Mouse (Mus musculus) neural tube, embryonic 15.5 days (tissue): ENCODE data around the gene D430019H16Rik. TPM values are rescaled to one million over a fixed set of nuclear protein-coding genes. Genes with fewer than 3 reads are reported as not detected.

Source experiments
- ATAC-seq: fragments of 200-750 bp; cut with Nextera tagmentation; 2 replicates; pipeline ENCODE4 v1.8.0; 2017; ENCODE audit warnings: mild to moderate bottlenecking, moderate TSS enrichment, moderate library complexity; ENCODE audit not compliant: low FRiP score
- H3K27ac ChIP-seq: fragments of 300-500 bp; sonication (generic); replicated peaks from 2 replicates; pipeline ENCODE4 v1.5.1; 2015; ENCODE audit warnings: mild to moderate bottlenecking, inconsistent platforms
- H3K27me3 ChIP-seq: fragments of 300-500 bp; sonication (generic); replicated peaks from 2 replicates; pipeline ENCODE4 v1.6.1; 2015; ENCODE audit warnings: inconsistent platforms
- H3K36me3 ChIP-seq: fragments of 300-500 bp; sonication (generic); 2 replicates; pipeline ENCODE4 v1.6.1; 2015; ENCODE audit warnings: inconsistent platforms
- H3K4me1 ChIP-seq: fragments of 300-500 bp; sonication (generic); 2 replicates; pipeline ENCODE4 v1.6.1; 2015; ENCODE audit warnings: inconsistent platforms
- H3K4me2 ChIP-seq: fragments of 300-500 bp; sonication (generic); 2 replicates; pipeline ENCODE4 v1.6.1; 2015; ENCODE audit warnings: inconsistent platforms, mild to moderate bottlenecking, moderate library complexity
- H3K4me3 ChIP-seq: fragments of 300-500 bp; sonication (generic); replicated peaks from 2 replicates; pipeline ENCODE4 v1.5.1; 2015; ENCODE audit warnings: mild to moderate bottlenecking, inconsistent platforms
- H3K9ac ChIP-seq: fragments of 300-500 bp; sonication (generic); replicated peaks from 2 replicates; pipeline ENCODE4 v1.6.1; 2015; ENCODE audit warnings: mild to moderate bottlenecking, inconsistent platforms
- H3K9me3 ChIP-seq: fragments of 300-500 bp; sonication (generic); replicated peaks from 2 replicates; pipeline ENCODE4 v1.6.1; 2016; ENCODE audit warnings: inconsistent platforms
- WGBS: fragments of 180-500 bp; shearing (Covaris S2); methylation state at CpG from one replicate; pipeline ENCODE4 v1.1.7; 2015; ENCODE audit warnings: mixed read lengths; 5-methylcytosine and 5-hydroxymethylcytosine counted together
- polyA plus RNA-seq: library from polyadenylated mRNA; unstranded; fragments of >200 nt; fragmentation: Nextera tagmentation; extraction: Ambion mirVana; gene quantifications from 2 replicates; pipeline ENCODE4 v1.2.1, GENCODE M21; 2015

Gene D430019H16Rik
- polyA plus RNA-seq, 1 experiment from 2014 or later = 11.3 TPM

DNA sequence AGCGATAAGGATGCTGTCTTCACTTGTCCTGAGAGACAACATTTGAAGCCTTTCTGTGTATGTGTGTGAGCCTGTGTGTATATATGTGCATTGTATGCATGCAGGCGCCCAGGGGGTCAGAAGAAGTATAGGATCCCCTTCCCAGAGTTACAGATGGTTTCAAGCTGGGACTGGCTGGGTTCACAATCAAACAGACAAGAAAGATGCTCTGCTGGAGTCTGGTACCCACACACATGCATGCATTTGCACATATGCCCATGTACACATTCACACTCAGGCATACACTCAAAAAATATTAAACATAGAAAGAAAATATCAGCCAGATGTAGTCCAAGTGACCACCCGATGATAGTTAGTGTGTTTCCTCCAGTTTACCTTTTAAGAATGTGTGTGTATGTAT, 88.9 kb downstream of the D430019H16Rik start:
- Histone ChIP-seq H3K36me3 (no peaks in the 10 kb centered on the region), H3K9ac (no peak overlapping the region), H3K9me3 (no peaks in the 10 kb centered on the region), H3K4me2 (no peak overlapping the region), H3K27me3 (no peaks in the 10 kb centered on the region; the same call in 1 of the 2 replicates), H3K27ac (no peak overlapping the region), H3K4me1 (peaks cover 19% of the 10 kb centered on the region), H3K4me3 (no peak overlapping the region)
- ATAC-seq = no peak
- WGBS = 86% methylated on average over 3 of the region's 3 CpGs

Other genes with a start within 250 kb of the D430019H16Rik start
- not detected in 2 replicates for gene Tcl1, start 231.1 kb upstream of the D430019H16Rik start, polyA plus RNA-seq
- gene Tunar, start 120.0 kb upstream of the D430019H16Rik start, polyA plus RNA-seq = 24.1 and 24.2 TPM in 2 replicates
- gene Bdkrb2, start 109.4 kb downstream of the D430019H16Rik start, polyA plus RNA-seq = 2.4 and 3.1 TPM in 2 replicates
- gene Bdkrb1, start 149.2 kb downstream of the D430019H16Rik start, polyA plus RNA-seq = 0.18 TPM in 1 of 2 replicates, not detected in the other
- gene Gskip, start 231.0 kb downstream of the D430019H16Rik start, polyA plus RNA-seq = 27.6 and 28.9 TPM in 2 replicates
- gene Atg2b, start 231.4 kb downstream of the D430019H16Rik start, polyA plus RNA-seq = 11.0 and 11.9 TPM in 2 replicates